25 mouse cellular contexts compared by ENCODE assay signal in the genomic region with DNA sequence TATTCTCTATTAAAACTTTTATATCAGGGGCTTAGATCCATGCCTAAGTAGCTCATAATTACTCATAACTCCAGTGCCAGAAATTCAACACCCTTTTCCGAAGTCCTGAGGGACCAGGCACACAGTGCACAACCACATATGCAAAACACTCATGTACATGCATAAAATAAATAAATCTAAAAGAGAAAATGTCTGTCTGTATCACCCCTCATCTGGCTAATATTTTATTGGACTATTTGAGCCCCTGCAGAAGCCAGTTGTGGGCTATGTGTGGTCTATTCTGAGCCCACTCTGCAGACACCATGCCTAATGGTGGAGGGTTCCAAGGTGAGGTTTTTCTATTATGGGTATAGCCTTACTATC. TPM values are rescaled to one million over a fixed set of nuclear protein-coding genes. Genes with fewer than 3 reads are reported as not detected.
A peak's percentile ranks its signal among the peaks of the same experiment; 100 is the strongest.
DNase-seq lines count a peak whose midpoint lies in the region; ATAC-seq and TF ChIP-seq lines count a peak whose summit lies in the region.
"Had no signal": no experiment of that assay in that cellular context is flagged by ENCODE, and none has a peak within 500 bp of the region (broad histone marks: within the 10 kb centered on the region; RNA-seq: fewer than 3 reads in every experiment).

No protein-coding gene starts in this region.

- peaks cover 64% of the 10 kb centered on the region for H3K4me1 ChIP-seq in liver, embryonic 12.5 days
- H3K4me1 ChIP-seq in embryonic fibroblast, embryonic 13.5 days (ENCODE audit: control insufficient read depth, insufficient read depth, low read length), result peaks cover 13% of the 10 kb centered on the region; the same call in 1 of the 2 replicates
- peaks cover 20% of the 10 kb centered on the region for H3K4me1 ChIP-seq in intestine, postnatal 0 days (replicated peaks; ENCODE audit: control insufficient read depth, insufficient read depth, low read length)
- H3K4me1 ChIP-seq in small intestine, adult 2 months (ENCODE audit: control insufficient read depth, insufficient read depth, insufficient read length, low read length), result peaks cover 40% of the 10 kb centered on the region; the same call in 1 of the 2 replicates
- H3K4me1 ChIP-seq: hindbrain, embryonic 13.5 days had no signal

- TF ChIP-seq POLR2A in embryonic fibroblast, embryonic 13.5 days (IDR thresholded peaks at IDR 0.05; ENCODE audit: low read depth, low read length), result no peak
- TF ChIP-seq POLR2A in small intestine, adult 2 months (IDR thresholded peaks at IDR 0.05; ENCODE audit: low read depth, low read length), result no peak

- no peak for DNase-seq in liver
- no peak for DNase-seq in right cerebral cortex, postnatal 10 days (ENCODE audit: low spot score in 2 of 2)
- DNase-seq: B cell, adult 2 months; cerebellum, adult 11-12 months; cerebellum, adult 8-10 months; cerebellum, postnatal 10 days; forebrain, postnatal 0 days; gastrocnemius, adult 2 months; gastrocnemius, postnatal 14 days; heart, adult 11 months had no signal

- H3K27me3 ChIP-seq in liver, embryonic 12.5 days (replicated peaks), result no peaks in the 10 kb centered on the region
- H3K27me3 ChIP-seq in intestine, postnatal 0 days (replicated peaks; ENCODE audit: control insufficient read depth, insufficient read depth, low read length), result no peaks in the 10 kb centered on the region
- no peaks in the 10 kb centered on the region for H3K27me3 ChIP-seq in small intestine, adult 2 months (ENCODE audit: control insufficient read depth, insufficient read depth, low read length)
- H3K27me3 ChIP-seq: CH12.LX; hindbrain, embryonic 13.5 days had no signal

- ATAC-seq in liver, embryonic 12.5 days, result no peak
- ATAC-seq in intestine, postnatal 0 days, result no peak
- no peak for ATAC-seq in cerebellum, adult (ENCODE audit: insufficient number of reproducible peaks, low FRiP score, low TSS enrichment)
- ATAC-seq: forebrain, embryonic 14.5 days; forebrain, postnatal 0 days; hindbrain, embryonic 16.5 days had no signal

- no peak overlapping the region for H3K9ac ChIP-seq in liver, embryonic 12.5 days
- no peak overlapping the region for H3K9ac ChIP-seq in intestine, postnatal 0 days (ENCODE audit: low read depth, low read length)
- H3K9ac ChIP-seq: forebrain, postnatal 0 days; hindbrain, embryonic 13.5 days had no signal

- no peak overlapping the region for H3K4me3 ChIP-seq in liver, embryonic 12.5 days
- H3K4me3 ChIP-seq in embryonic fibroblast, embryonic 13.5 days (ENCODE audit: insufficient read depth, low read length), result no peak overlapping the region
- no peak overlapping the region for H3K4me3 ChIP-seq in intestine, postnatal 0 days (ENCODE audit: low read depth, low read length)
- no peak overlapping the region for H3K4me3 ChIP-seq in small intestine, adult 2 months (ENCODE audit: low read depth, low read length)
- H3K4me3 ChIP-seq: gastrocnemius, adult 2 months; hindbrain, embryonic 10.5 days; hindbrain, embryonic 13.5 days had no signal

- no peak overlapping the region for H3K4me2 ChIP-seq in liver, embryonic 12.5 days
- H3K4me2 ChIP-seq in intestine, postnatal 0 days (replicated peaks; ENCODE audit: low read depth), result no peak overlapping the region
- H3K4me2 ChIP-seq: heart, embryonic 11.5 days; hindbrain, embryonic 13.5 days had no signal

- H3K9me3 ChIP-seq in liver, embryonic 12.5 days (replicated peaks), result no peaks in the 10 kb centered on the region
- no peaks in the 10 kb centered on the region for H3K9me3 ChIP-seq in intestine, postnatal 0 days (ENCODE audit: control insufficient read depth)
- H3K9me3 ChIP-seq: G1E; hindbrain, embryonic 10.5 days; hindbrain, embryonic 13.5 days had no signal

- TF ChIP-seq CTCF in embryonic fibroblast, embryonic 13.5 days (IDR thresholded peaks at IDR 0.05; ENCODE audit: borderline replicate concordance, insufficient read depth, low read length), result no peak
- TF ChIP-seq CTCF in intestine, postnatal 0 days (IDR thresholded peaks at IDR 0.05; ENCODE audit: low read depth), result no peak
- TF ChIP-seq CTCF in small intestine, adult 2 months (IDR thresholded peaks at IDR 0.05; ENCODE audit: extremely low read depth, insufficient read length, insufficient replicate concordance, low read depth, low read length), result no peak

- H3K27ac ChIP-seq in liver, embryonic 12.5 days, result peak overlapping the region; percentile 70
- H3K27ac ChIP-seq in embryonic fibroblast, embryonic 13.5 days (ENCODE audit: insufficient read depth, low read length), result 0 out of 2 replicates have a peak overlapping the region, but pooled peaks have one; percentile 66
- H3K27ac ChIP-seq in intestine, postnatal 0 days (ENCODE audit: low read depth, low read length), result peak overlapping the region; percentile 11; the same call in 1 of the 2 replicates
- peak overlapping the region; percentile 96 for H3K27ac ChIP-seq in small intestine, adult 2 months (ENCODE audit: insufficient read depth, low read depth, low read length)
- H3K27ac ChIP-seq: gastrocnemius, adult 2 months; hindbrain, embryonic 10.5 days; hindbrain, embryonic 13.5 days had no signal

- 29% methylated on average over 1 of the region's 1 CpGs for WGBS in liver, embryonic 12.5 days (ENCODE audit: insufficient replicate concordance)
- WGBS in intestine, postnatal 0 days, result 68% methylated on average over 1 of the region's 1 CpGs
- WGBS in small intestine, adult 2 months, result 30% methylated on average over 1 of the region's 1 CpGs

- H3K36me3 ChIP-seq in liver, embryonic 12.5 days, result no peaks in the 10 kb centered on the region
- no peaks in the 10 kb centered on the region for H3K36me3 ChIP-seq in intestine, postnatal 0 days (ENCODE audit: control insufficient read depth, insufficient read depth)
- no peaks in the 10 kb centered on the region for H3K36me3 ChIP-seq in small intestine, adult 2 months (ENCODE audit: control insufficient read depth, insufficient read depth, low read length)
- H3K36me3 ChIP-seq: hindbrain, embryonic 10.5 days; hindbrain, embryonic 13.5 days had no signal

RNA-seq across cellular contexts. Expression of a gene that starts 11.1 kb away (rescaled TPM):
- polyA plus RNA-seq in liver, embryonic 12.5 days (2016; fragmentation: Nextera tagmentation; extraction: Ambion mirVana), result 5.2 and 5.5 TPM in 2 replicates
- polyA plus RNA-seq in embryonic fibroblast, embryonic 13.5 days (2011; ENCODE audit: insufficient read length, low read depth, missing spikeins), result not detected in 2 replicates
- 459 and 473 TPM in 2 replicates for polyA plus RNA-seq in intestine, postnatal 0 days (2015; fragmentation: Nextera tagmentation; extraction: Ambion mirVana)
- 2,067 and 2,412 TPM in 2 replicates for polyA plus RNA-seq in small intestine, adult 2 months (2012; rRNA removed)
- polyA plus RNA-seq: embryonic facial prominence, embryonic 14.5 days; forebrain, embryonic 14.5 days; forebrain, postnatal 0 days; heart, embryonic 14.5 days; heart, postnatal 0 days; hindbrain, embryonic 13.5 days; hindbrain, embryonic 16.5 days had no signal

RNA-seq across cellular contexts. Expression of a gene that starts 46.8 kb away (rescaled TPM):
- 20.0 and 22.2 TPM in 2 replicates for polyA plus RNA-seq in liver, embryonic 12.5 days (2016; fragmentation: Nextera tagmentation; extraction: Ambion mirVana)
- polyA plus RNA-seq in embryonic fibroblast, embryonic 13.5 days (2011; ENCODE audit: insufficient read length, low read depth, missing spikeins), result 330 and 348 TPM in 2 replicates
- polyA plus RNA-seq in intestine, postnatal 0 days (2015; fragmentation: Nextera tagmentation; extraction: Ambion mirVana), result 23.5 and 23.6 TPM in 2 replicates
- 36.3 and 80.3 TPM in 2 replicates for polyA plus RNA-seq in small intestine, adult 2 months (2012; rRNA removed)

Comparison
In these comparisons a context has a peak if more than half of its experiments do, and no peak if none do; other contexts are left out.
1. H3K27ac ChIP-seq: peak in every context shown above with its lines; median percentile 96 in small intestine, adult 2 months; 70 in liver, embryonic 12.5 days; 66 in embryonic fibroblast, embryonic 13.5 days; 11 in intestine, postnatal 0 days.
2. RNA of a gene that starts 11.1 kb away (polyA plus RNA-seq): 2,067 to 2,412 TPM in small intestine, adult 2 months and 459 to 473 TPM in intestine, postnatal 0 days; 5.2 to 5.5 TPM in liver, embryonic 12.5 days and not detected in embryonic fibroblast, embryonic 13.5 days; every median in the first group is over 10 times any median in the second.